Mouse (Mus musculus): ENCODE data around the gene Cyp4f17. TPM values are rescaled to one million over a fixed set of nuclear protein-coding genes. Genes with fewer than 3 reads are reported as not detected.
A peak's percentile ranks its signal among the peaks of the same experiment; 100 is the strongest.
"Not testable (repeated sequence)": the region's sequence is repeated elsewhere in the genome, so short reads cannot be mapped to it uniquely, and the experiment has no call there.

The Cyp4f17 gene
- polyA plus RNA-seq, 1 experiment from 2014 or later = 11.7 TPM

- H3K9ac ChIP-seq (replicated peaks) = no peak overlapping the region
- H3K4me3 ChIP-seq = no peak overlapping the region
- 81% methylated on average over 1 of the region's 1 CpGs for WGBS
- H3K4me2 ChIP-seq (replicated peaks) = no peak overlapping the region
- H3K27ac ChIP-seq (replicated peaks) = no peak overlapping the region
- no peaks in the 10 kb centered on the region for H3K36me3 ChIP-seq
- H3K27me3 ChIP-seq = peaks cover 22% of the 10 kb centered on the region
- peaks cover 4% of the 10 kb centered on the region; the same call in 1 of the 2 replicates for H3K4me1 ChIP-seq
- H3K9me3 ChIP-seq = no peaks in the 10 kb centered on the region
- 0 out of 2 replicates have a peak, but pooled peaks have one; percentile 52 for ATAC-seq (ENCODE audit: low FRiP score, low read depth)
These were observed 11.2 kb upstream of the Cyp4f17 start for GRCm38 (mm10) chr17:32494601-32495000.

DNA sequence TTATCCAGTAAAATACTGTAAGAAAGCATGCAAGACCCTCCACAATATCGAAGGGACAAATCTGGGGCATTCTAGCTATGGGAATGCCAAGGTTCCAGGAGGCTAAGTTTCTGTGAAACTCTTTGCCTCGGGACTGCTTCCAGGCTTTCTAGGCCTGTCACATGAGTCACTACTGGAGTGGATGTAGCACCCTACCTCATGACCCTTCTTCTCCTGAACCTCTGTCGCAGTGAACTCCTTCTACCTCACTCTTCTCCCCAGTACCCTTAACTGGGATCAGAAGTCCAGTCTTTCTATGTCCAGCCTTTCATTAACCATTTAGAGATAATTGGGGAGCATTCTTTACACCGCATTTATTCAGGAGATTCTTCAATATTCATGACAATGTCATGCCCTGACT lies 5.3 kb upstream of the Cyp4f17 start:
- H3K4me1 ChIP-seq; H3K27ac ChIP-seq (replicated peaks); ATAC-seq (ENCODE audit: low FRiP score, low read depth); H3K9me3 ChIP-seq; H3K9ac ChIP-seq (replicated peaks); H3K36me3 ChIP-seq; H3K27me3 ChIP-seq; H3K4me3 ChIP-seq; H3K4me2 ChIP-seq (replicated peaks): not testable (repeated sequence)
- WGBS = 91% methylated on average over 4 of the region's 4 CpGs

DNA sequence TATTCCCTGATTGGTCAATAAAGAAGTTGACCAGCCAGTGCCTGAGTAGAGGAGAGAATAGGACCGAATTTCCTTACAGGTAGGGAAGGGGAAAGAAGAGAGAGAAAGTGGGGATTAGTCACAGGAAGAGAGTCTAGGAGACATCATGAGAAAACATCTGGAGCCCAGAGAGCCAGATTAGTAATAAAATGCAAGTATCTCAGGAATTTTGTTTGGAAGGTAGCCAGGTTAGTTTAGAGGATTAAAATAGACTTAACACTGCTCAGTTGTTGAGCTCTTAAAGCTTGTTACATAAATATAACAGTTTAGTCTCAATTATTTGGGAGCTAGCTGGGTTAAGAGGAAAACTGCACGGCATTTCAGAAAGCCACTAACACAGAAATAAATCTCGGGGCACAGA lies 4.8 kb upstream of the Cyp4f17 start:
- Histone ChIP-seq H3K4me1 (peaks cover 10% of the 10 kb centered on the region), H3K4me2 (replicated peaks) (no peak overlapping the region), H3K4me3 (no peak overlapping the region), H3K9me3 (no peaks in the 10 kb centered on the region), H3K27ac (replicated peaks) (no peak overlapping the region), H3K9ac (replicated peaks) (no peak overlapping the region), H3K36me3 (no peaks in the 10 kb centered on the region), H3K27me3 (no peaks in the 10 kb centered on the region)
- no peak for ATAC-seq (ENCODE audit: low FRiP score, low read depth)
- WGBS = 72% methylated on average over 3 of the region's 3 CpGs

- ATAC-seq (ENCODE audit: low FRiP score, low read depth) = no peak
- Histone ChIP-seq H3K9me3 (no peaks in the 10 kb centered on the region), H3K36me3 (no peaks in the 10 kb centered on the region), H3K27me3 (no peaks in the 10 kb centered on the region), H3K4me2 (replicated peaks) (no peak overlapping the region), H3K4me3 (no peak overlapping the region), H3K4me1 (peaks cover 19% of the 10 kb centered on the region), H3K9ac (replicated peaks) (no peak overlapping the region), H3K27ac (replicated peaks) (no peak overlapping the region)
- WGBS = 82% methylated on average over 2 of the region's 2 CpGs
These were observed 2.7 kb upstream of the Cyp4f17 start for GRCm38 (mm10) chr17:32503111-32503510.

DNA sequence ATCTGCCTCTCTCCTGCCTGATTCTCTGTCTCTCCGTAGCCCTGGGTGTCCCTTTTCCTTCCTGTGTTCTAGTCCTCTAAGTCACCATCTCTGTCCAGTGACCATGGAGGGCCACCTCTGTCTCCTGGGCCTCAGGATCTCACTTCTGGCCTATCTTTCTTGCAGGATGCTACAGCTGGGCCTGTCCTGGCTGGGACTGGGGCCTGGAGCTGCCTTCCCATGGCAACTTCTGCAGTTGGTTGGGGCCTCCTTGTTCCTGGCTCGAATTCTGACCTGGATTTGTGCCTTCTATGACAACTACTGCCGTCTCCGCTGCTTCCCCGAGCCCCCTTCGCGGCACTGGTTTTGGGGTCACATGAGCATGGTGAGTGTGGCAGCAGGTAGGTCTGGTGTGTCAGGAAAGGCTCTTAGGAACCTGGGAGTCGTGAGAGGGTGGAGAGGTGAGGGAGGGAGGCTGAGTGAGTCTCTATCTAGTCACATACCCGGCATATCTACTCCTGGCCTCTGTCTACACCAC lies 937 bp downstream of the Cyp4f17 start:
- H3K36me3 ChIP-seq = no peaks in the 10 kb centered on the region
- H3K4me1 ChIP-seq = peaks cover 19% of the 10 kb centered on the region
- no peaks in the 10 kb centered on the region for H3K9me3 ChIP-seq
- no peaks in the 10 kb centered on the region for H3K27me3 ChIP-seq
- ATAC-seq (ENCODE audit: low FRiP score, low read depth) = no peak; the same call in 1 of the 2 replicates
- peak overlapping the region; percentile 84 for H3K27ac ChIP-seq (replicated peaks)
- 39% methylated on average over 9 of the region's 9 CpGs for WGBS
- H3K4me3 ChIP-seq = peak overlapping the region; percentile 50
- peak overlapping the region; percentile 64 for H3K9ac ChIP-seq (replicated peaks)
- peak overlapping the region; percentile 75 for H3K4me2 ChIP-seq (replicated peaks)

DNA sequence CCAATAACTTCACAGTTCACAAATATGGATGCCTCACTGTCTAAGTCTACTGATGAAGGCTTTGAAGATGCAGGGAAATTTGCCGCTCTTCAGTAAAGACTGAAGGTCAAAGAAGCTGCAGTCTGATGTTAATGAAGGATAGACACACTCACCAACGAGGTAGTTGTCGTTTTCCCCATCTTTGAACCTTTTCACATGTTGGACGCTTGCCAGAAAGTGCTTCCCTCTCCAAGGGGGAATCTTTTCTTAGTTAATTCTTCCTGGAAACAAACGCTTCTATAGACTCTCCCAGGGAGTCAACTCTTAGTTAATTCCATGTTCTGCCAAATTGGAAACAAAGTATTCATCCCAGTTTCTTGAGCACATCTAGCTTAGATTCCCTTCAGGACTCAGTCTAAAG lies 10.3 kb downstream of the Cyp4f17 start:
- Histone ChIP-seq H3K9me3 (no peaks in the 10 kb centered on the region), H3K27ac (replicated peaks) (no peak overlapping the region), H3K9ac (replicated peaks) (no peak overlapping the region), H3K36me3 (no peaks in the 10 kb centered on the region), H3K4me1 (no peaks in the 10 kb centered on the region), H3K4me2 (replicated peaks) (no peak overlapping the region), H3K4me3 (no peak overlapping the region), H3K27me3 (no peaks in the 10 kb centered on the region)
- 88% methylated on average over 5 of the region's 5 CpGs for WGBS
- ATAC-seq (ENCODE audit: low FRiP score, low read depth) = no peak

DNA sequence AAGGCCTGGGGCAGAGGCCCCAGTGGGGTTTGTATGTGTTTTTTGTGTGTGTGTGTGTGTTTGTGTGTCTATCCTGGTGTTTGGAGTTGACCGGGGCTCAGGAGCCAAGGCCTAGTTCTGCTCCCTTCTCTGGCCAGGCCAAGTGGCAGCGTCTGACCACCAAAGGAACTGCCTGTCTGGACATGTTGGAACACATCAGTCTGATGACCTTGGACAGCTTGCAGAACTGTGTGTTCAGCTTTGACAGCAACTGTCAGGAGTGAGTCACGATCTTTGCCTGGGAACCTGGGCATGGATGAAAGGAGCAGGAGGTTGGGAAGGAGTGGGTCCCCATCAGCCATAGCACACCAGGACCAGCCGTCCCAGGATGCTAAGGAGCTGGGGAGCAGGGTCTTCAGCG lies 16.1 kb downstream of the Cyp4f17 start:
- no peaks in the 10 kb centered on the region for H3K27me3 ChIP-seq
- no peaks in the 10 kb centered on the region for H3K4me1 ChIP-seq
- 91% methylated on average over 5 of the region's 5 CpGs for WGBS
- H3K4me2 ChIP-seq (replicated peaks) = no peak overlapping the region
- ATAC-seq (ENCODE audit: low FRiP score, low read depth) = no peak
- H3K36me3 ChIP-seq = peaks cover 18% of the 10 kb centered on the region
- H3K9ac ChIP-seq (replicated peaks) = no peak overlapping the region
- no peak overlapping the region for H3K27ac ChIP-seq (replicated peaks)
- H3K9me3 ChIP-seq = no peaks in the 10 kb centered on the region
- no peak overlapping the region for H3K4me3 ChIP-seq

DNA sequence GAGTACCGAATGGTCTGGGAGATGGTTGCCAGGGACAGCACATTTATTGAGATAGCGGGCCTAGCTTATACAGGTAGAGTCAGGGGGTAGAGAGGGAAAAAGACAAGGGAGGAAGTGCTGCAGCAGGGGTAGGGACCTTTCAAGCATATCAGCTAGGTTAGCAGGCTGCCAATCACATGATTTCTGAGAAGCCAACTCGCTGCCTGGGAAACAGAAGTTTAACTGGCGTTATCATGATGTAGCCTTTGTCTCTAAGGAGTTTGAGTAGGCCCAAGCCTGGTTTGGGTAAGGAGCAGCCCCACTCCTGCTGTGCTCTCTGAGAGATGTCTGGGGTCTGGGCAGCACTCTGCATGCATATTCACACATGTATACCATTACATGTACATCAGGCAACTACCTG lies 16.5 kb downstream of the Cyp4f17 start:
- Histone ChIP-seq H3K9ac (replicated peaks) (no peak overlapping the region), H3K27me3 (no peaks in the 10 kb centered on the region), H3K36me3 (peaks cover 18% of the 10 kb centered on the region), H3K4me3 (no peak overlapping the region), H3K27ac (replicated peaks) (no peak overlapping the region), H3K4me2 (replicated peaks) (no peak overlapping the region), H3K9me3 (no peaks in the 10 kb centered on the region), H3K4me1 (no peaks in the 10 kb centered on the region)
- 88% methylated on average over 4 of the region's 4 CpGs for WGBS
- ATAC-seq (ENCODE audit: low FRiP score, low read depth) = no peak

DNA sequence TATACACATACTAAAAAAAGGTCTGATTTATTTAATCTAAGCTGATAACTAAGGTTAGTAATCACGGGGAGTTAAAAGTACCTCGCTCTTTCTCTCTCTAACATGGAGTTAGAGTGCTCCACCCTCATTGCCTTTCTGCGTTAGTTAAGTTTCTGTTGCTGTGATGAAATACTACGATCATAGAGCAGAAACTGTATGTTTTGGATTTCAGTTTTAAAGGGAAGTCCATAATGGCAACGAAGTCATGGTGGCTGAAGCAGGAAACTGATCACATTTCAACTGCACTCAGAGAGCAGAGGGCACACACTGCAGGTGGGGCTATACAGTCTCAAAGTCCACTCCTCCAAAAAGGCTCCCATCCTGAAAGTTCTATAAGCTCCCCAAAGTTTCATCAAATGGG lies 17.0 kb downstream of the Cyp4f17 start:
- Histone ChIP-seq H3K36me3 (peaks cover 18% of the 10 kb centered on the region), H3K4me1 (no peaks in the 10 kb centered on the region), H3K4me2 (replicated peaks) (no peak overlapping the region), H3K4me3 (no peak overlapping the region), H3K27ac (replicated peaks) (no peak overlapping the region), H3K27me3 (no peaks in the 10 kb centered on the region), H3K9me3 (no peaks in the 10 kb centered on the region), H3K9ac (replicated peaks) (no peak overlapping the region)
- WGBS = 90% methylated on average over 5 of the region's 5 CpGs
- no peak for ATAC-seq (ENCODE audit: low FRiP score, low read depth)

DNA sequence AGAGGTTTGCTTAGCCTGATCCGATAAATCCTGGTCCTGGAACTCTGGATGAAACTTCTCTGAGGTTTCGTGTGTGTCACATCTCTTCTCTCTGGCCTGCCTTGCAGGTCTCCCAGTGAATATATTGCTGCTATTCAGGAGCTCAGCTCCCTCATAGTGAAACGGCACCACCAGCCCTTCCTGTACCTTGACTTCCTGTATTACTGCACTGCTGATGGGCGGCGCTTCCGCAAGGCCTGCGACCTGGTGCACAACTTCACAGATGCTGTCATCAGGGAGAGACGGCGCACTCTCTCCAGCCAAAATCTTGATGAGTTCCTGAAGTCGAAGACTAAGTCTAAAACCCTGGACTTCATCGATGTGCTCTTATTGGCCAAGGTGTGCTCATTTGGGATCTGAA lies 18.0 kb downstream of the Cyp4f17 start:
- no peak for ATAC-seq (ENCODE audit: low FRiP score, low read depth)
- Histone ChIP-seq H3K36me3 (peaks cover 18% of the 10 kb centered on the region), H3K27ac (replicated peaks) (no peak overlapping the region), H3K4me3 (no peak overlapping the region), H3K4me1 (peaks cover 6% of the 10 kb centered on the region), H3K9me3 (no peaks in the 10 kb centered on the region), H3K9ac (replicated peaks) (no peak overlapping the region), H3K4me2 (replicated peaks) (no peak overlapping the region), H3K27me3 (no peaks in the 10 kb centered on the region)
- 94% methylated on average over 11 of the region's 11 CpGs for WGBS

DNA sequence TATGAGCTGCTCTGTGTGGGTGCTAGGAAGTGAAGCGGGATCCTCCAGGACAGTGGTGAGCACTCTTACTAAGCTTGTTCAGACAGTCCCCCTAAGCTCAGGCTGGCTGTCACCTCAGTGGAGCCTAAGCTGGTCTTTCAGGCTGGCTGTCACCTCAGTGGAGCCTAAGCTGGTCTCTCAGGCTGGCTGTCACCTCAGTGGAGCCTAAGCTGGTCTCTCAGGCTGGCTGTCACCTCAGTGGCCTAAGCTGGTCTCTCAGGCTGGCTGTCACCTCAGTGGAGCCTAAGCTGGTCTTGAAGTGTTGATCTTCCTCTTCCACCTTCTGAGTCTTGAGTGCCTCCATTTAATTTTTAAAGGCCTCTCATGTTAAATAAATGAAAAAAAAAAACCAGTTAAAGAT lies 20.5 kb downstream of the Cyp4f17 start:
- not testable (repeated sequence) for H3K4me3 ChIP-seq; H3K27ac ChIP-seq (replicated peaks); H3K9me3 ChIP-seq; ATAC-seq (ENCODE audit: low FRiP score, low read depth); H3K4me1 ChIP-seq; H3K27me3 ChIP-seq; H3K9ac ChIP-seq (replicated peaks); H3K4me2 ChIP-seq (replicated peaks)
- 94% methylated on average over 1 of the region's 1 CpGs for WGBS
- H3K36me3 ChIP-seq = peaks cover 18% of the 10 kb centered on the region

- no peak for ATAC-seq (ENCODE audit: low FRiP score, low read depth)
- 89% methylated on average over 11 of the region's 11 CpGs for WGBS
- H3K27me3 ChIP-seq = no peaks in the 10 kb centered on the region
- H3K9ac ChIP-seq (replicated peaks) = no peak overlapping the region
- H3K4me3 ChIP-seq = no peak overlapping the region
- peaks cover 6% of the 10 kb centered on the region for H3K4me1 ChIP-seq
- no peak overlapping the region for H3K4me2 ChIP-seq (replicated peaks)
- peaks cover 13% of the 10 kb centered on the region for H3K36me3 ChIP-seq
- H3K27ac ChIP-seq (replicated peaks) = no peak overlapping the region
- no peaks in the 10 kb centered on the region for H3K9me3 ChIP-seq
These were observed 21.9 kb downstream of the Cyp4f17 start for GRCm38 (mm10) chr17:32527748-32528147.

Measured in midbrain, embryonic 12.5 days (tissue).